Mouse (Mus musculus): ENCODE data around the gene Ifih1. TPM values are rescaled to one million over a fixed set of nuclear protein-coding genes. Genes with fewer than 3 reads are reported as not detected.
A peak's percentile ranks its signal among the peaks of the same experiment; 100 is the strongest.

Gene Ifih1
- total and polyA plus RNA-seq, 2 experiments from 2014 or later, result 1.2 to 1.3 TPM

DNA sequence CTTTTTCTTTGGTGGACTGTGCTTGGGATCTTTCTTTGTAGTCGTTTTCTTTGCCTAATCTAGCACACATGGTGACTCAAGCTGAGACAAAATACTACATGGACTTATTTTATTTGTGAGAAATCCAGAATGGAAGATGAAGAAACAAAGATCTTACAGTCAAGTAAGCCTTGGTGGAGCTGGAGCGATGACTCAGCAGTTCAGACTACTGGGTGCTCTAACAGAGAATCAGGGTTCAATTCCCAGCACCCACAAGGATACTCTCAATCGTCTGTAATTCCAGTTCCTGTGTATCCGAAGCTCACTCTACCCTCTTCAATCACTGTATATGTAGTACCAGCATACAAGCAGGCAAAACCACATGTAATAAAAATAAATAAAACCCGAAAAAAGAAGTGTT, 24.2 kb upstream of the Ifih1 start:
- ATAC-seq (ENCODE audit: low FRiP score) (no peak), DNase-seq (ENCODE audit: low spot score) (no peak)
- no peak overlapping the region for H3K9ac ChIP-seq (replicated peaks; ENCODE audit: low read length, poor library complexity, severe bottlenecking)
- no peak overlapping the region for H3K27ac ChIP-seq (ENCODE audit: low read depth, low read length)
- WGBS, result 87% methylated on average over 5 of the region's 5 CpGs
- H3K36me3 ChIP-seq (ENCODE audit: insufficient read depth, low read length), result no peaks in the 10 kb centered on the region
- TF ChIP-seq CTCF (IDR thresholded peaks at IDR 0.05), result no peak
- no peak overlapping the region for H3K4me3 ChIP-seq (ENCODE audit: low read depth, low read length)
- no peaks in the 10 kb centered on the region for H3K27me3 ChIP-seq (ENCODE audit: insufficient read depth, low read length)
- no peak overlapping the region for H3K4me2 ChIP-seq (ENCODE audit: low read depth, low read length, poor library complexity, severe bottlenecking)
- H3K4me1 ChIP-seq (ENCODE audit: insufficient read depth, low read length), result no peaks in the 10 kb centered on the region
- H3K9me3 ChIP-seq (ENCODE audit: low read length), result no peaks in the 10 kb centered on the region

DNA sequence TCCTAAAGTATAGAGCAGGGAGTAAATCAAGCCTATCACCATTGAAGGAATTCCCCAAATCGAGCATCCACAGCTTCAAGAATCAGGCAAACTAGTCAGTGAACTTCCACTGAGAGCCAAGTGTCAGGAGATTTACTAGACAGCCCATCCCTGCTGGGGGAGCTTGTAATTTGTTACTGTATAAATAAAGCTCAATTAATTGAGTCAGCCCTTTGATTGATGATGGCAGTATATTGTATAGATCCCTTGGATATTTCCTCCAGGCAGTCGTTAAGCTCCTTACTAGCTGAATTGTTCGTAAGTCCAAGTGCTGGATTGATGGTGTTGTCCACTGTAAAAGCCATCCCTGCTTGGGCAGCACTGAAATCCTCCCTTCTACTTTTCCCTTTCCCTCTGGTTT, 23.8 kb upstream of the Ifih1 start:
- no peak for TF ChIP-seq CTCF (IDR thresholded peaks at IDR 0.05)
- 89% methylated on average over 3 of the region's 3 CpGs for WGBS
- no peaks in the 10 kb centered on the region for H3K4me1 ChIP-seq (ENCODE audit: insufficient read depth, low read length)
- DNase-seq (ENCODE audit: low spot score) (no peak), ATAC-seq (ENCODE audit: low FRiP score) (no peak)
- H3K27me3 ChIP-seq (ENCODE audit: insufficient read depth, low read length), result no peaks in the 10 kb centered on the region
- no peak overlapping the region for H3K4me3 ChIP-seq (ENCODE audit: low read depth, low read length)
- H3K36me3 ChIP-seq (ENCODE audit: insufficient read depth, low read length), result no peaks in the 10 kb centered on the region
- no peak overlapping the region for H3K4me2 ChIP-seq (ENCODE audit: low read depth, low read length, poor library complexity, severe bottlenecking)
- H3K9me3 ChIP-seq (ENCODE audit: low read length), result no peaks in the 10 kb centered on the region
- H3K27ac ChIP-seq (ENCODE audit: low read depth, low read length), result no peak overlapping the region
- H3K9ac ChIP-seq (replicated peaks; ENCODE audit: low read length, poor library complexity, severe bottlenecking), result no peak overlapping the region

DNA sequence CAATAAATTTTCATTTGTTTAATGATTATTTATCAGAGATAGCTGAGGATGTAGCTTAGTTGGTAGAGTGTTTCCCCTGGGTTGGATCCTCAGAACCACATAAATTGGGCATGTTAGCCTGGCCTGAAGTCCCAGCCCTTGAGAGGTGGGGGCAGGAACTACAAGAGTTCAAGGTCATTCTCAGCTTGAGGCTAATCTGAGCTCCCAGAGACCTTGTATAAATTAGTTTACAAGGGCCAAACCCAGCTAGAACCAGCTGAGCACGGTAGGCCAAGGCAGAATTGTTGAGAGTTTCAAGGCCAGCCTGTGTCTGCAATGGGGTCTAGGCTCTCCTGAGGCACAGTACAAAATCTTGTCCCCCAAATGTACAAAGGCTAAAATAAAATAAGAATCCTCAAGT, 19.5 kb upstream of the Ifih1 start:
- no peaks in the 10 kb centered on the region for H3K9me3 ChIP-seq (ENCODE audit: low read length)
- no peaks in the 10 kb centered on the region for H3K36me3 ChIP-seq (ENCODE audit: insufficient read depth, low read length)
- no peak overlapping the region for H3K4me3 ChIP-seq (ENCODE audit: low read depth, low read length)
- no peak overlapping the region for H3K4me2 ChIP-seq (ENCODE audit: low read depth, low read length, poor library complexity, severe bottlenecking)
- no peak overlapping the region for H3K27ac ChIP-seq (ENCODE audit: low read depth, low read length)
- no peaks in the 10 kb centered on the region for H3K4me1 ChIP-seq (ENCODE audit: insufficient read depth, low read length)
- 55% methylated on average over 1 of the region's 1 CpGs for WGBS
- H3K9ac ChIP-seq (replicated peaks; ENCODE audit: low read length, poor library complexity, severe bottlenecking), result no peak overlapping the region
- H3K27me3 ChIP-seq (ENCODE audit: insufficient read depth, low read length), result no peaks in the 10 kb centered on the region
- no peak for TF ChIP-seq CTCF (IDR thresholded peaks at IDR 0.05)
- ATAC-seq (ENCODE audit: low FRiP score), result no peak
- no peak for DNase-seq (ENCODE audit: low spot score)

DNA sequence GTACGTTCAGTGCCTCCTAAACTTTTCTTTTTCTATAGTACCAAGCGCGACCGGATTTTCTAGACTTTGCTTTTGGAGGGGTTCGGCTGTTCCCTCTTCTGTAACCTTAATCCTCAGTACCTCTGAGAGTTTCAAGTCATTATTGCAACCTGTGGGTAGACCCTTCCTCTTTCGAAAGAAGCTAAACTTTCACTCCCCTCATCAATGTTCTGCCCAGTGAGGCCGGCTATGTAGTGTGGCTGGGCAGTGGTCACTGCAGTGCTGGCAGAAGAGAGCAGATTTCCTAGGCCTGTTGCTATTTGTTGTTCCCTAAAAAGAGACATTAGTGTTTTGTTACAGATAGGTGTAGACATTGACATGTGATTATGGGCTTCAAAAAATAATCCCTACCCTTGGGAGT, 18.8 kb upstream of the Ifih1 start:
- WGBS, result 57% methylated on average over 7 of the region's 7 CpGs
- DNase-seq (ENCODE audit: low spot score), result no peak
- ATAC-seq (ENCODE audit: low FRiP score), result no peak

DNA sequence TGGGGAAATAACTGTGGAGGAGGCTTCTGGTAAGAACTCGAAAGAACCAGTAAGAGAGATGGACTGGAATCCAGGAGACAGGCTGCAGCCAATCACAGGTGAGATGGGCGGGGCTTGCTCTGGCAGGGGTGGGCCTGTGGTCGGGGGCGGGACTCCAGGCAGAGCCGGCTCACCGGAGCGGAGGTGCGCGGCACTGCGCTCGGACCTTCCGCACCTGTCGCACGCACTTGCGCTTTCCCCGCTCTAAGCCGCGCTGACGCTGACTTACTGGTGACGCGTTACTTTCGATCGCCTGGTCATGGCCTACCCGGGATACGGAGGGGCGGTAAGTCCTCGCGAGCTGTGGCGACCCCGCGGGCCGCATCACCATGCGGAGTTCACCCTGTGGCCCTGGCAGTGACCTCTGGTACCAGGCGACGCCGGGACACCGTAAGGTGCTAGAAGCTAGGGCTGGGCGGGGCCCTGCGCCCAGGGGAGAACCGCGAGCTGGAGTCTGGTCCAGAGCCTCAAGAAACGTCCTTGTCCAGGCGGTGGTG, 18.1 kb upstream of the Ifih1 start, which contains the start of gene Gca:
Gene Gca (plus strand): TSS at position 151 of the 536 bp plus-strand sequence.
- Histone ChIP-seq H3K27ac (ENCODE audit: low read depth, low read length) (no peak within 1 kb of the TSS), H3K27me3 (ENCODE audit: insufficient read depth, low read length) (no peaks in the 10 kb centered on the region), H3K9ac (replicated peaks; ENCODE audit: low read length, poor library complexity, severe bottlenecking) (peak within 1 kb of the TSS; percentile 60), H3K36me3 (ENCODE audit: insufficient read depth, low read length) (no peaks in the 10 kb centered on the region), H3K4me1 (ENCODE audit: insufficient read depth, low read length) (no peaks in the 10 kb centered on the region), H3K9me3 (ENCODE audit: low read length) (no peaks in the 10 kb centered on the region), H3K4me2 (ENCODE audit: low read depth, low read length, poor library complexity, severe bottlenecking) (peak within 1 kb of the TSS; percentile 84), H3K4me3 (ENCODE audit: low read depth, low read length) (peak within 1 kb of the TSS; percentile 70)
- ATAC-seq (ENCODE audit: low FRiP score), result peak; percentile 97
- DNase-seq (ENCODE audit: low spot score), result peak; percentile 87
- WGBS, result under 1% methylated on average over 43 of the region's 43 CpGs
- TF ChIP-seq CTCF (IDR thresholded peaks at IDR 0.05), result no peak

More for the DNA sequence above, 18.8 kb upstream of the Ifih1 start:
- no peaks in the 10 kb centered on the region for H3K36me3 ChIP-seq (ENCODE audit: insufficient read depth, low read length)
- no peak overlapping the region for H3K9ac ChIP-seq (replicated peaks; ENCODE audit: low read length, poor library complexity, severe bottlenecking)
- peak overlapping the region; percentile 84 for H3K4me2 ChIP-seq (ENCODE audit: low read depth, low read length, poor library complexity, severe bottlenecking)
- H3K4me1 ChIP-seq (ENCODE audit: insufficient read depth, low read length), result no peaks in the 10 kb centered on the region
- TF ChIP-seq CTCF (IDR thresholded peaks at IDR 0.05), result no peak
- no peaks in the 10 kb centered on the region for H3K27me3 ChIP-seq (ENCODE audit: insufficient read depth, low read length)
- H3K9me3 ChIP-seq (ENCODE audit: low read length), result no peaks in the 10 kb centered on the region
- no peak overlapping the region for H3K27ac ChIP-seq (ENCODE audit: low read depth, low read length)
- H3K4me3 ChIP-seq (ENCODE audit: low read depth, low read length), result peak overlapping the region; percentile 70

DNA sequence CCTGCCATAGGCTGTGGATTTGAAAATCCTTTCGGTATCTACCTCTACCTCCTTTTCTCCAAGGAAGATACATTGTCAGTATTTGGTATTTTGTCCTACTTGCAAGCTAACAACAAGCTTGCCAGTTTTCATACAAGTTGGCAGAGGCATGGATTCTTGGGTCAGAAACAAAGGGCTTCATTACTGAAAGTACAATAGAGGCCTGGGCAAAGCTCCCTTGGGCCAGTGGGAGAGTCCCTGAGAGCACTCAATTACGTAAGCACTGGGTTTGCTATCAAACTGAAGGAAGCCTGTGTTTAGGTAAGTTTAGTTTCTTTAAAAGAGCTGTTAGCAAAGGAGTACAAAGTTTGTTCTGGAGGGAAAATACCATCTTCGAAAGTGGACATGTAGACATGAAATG, 16.5 kb upstream of the Ifih1 start:
- H3K27me3 ChIP-seq (ENCODE audit: insufficient read depth, low read length), result no peaks in the 10 kb centered on the region
- ATAC-seq (ENCODE audit: low FRiP score) (no peak), DNase-seq (ENCODE audit: low spot score) (no peak)
- no peaks in the 10 kb centered on the region for H3K36me3 ChIP-seq (ENCODE audit: insufficient read depth, low read length)
- H3K4me2 ChIP-seq (ENCODE audit: low read depth, low read length, poor library complexity, severe bottlenecking), result no peak overlapping the region
- H3K27ac ChIP-seq (ENCODE audit: low read depth, low read length), result no peak overlapping the region
- H3K9ac ChIP-seq (replicated peaks; ENCODE audit: low read length, poor library complexity, severe bottlenecking), result no peak overlapping the region
- no peaks in the 10 kb centered on the region for H3K9me3 ChIP-seq (ENCODE audit: low read length)
- no peak overlapping the region for H3K4me3 ChIP-seq (ENCODE audit: low read depth, low read length)
- 82% methylated on average over 3 of the region's 3 CpGs for WGBS
- H3K4me1 ChIP-seq (ENCODE audit: insufficient read depth, low read length), result no peaks in the 10 kb centered on the region
- no peak for TF ChIP-seq CTCF (IDR thresholded peaks at IDR 0.05)

Data from midbrain, postnatal 0 days (tissue).